Mouse (Mus musculus) CH12.LX (cell line): ENCODE results near the gene Pi16.

ENCODE experiments used
- CTCF ChIP-seq, 2 experiments: IDR thresholded peaks in 1 of 2; conservative IDR thresholded peaks in 1 of 2; 2 replicates each; pipeline ENCODE4 v1.5.1; 2011 to 2012; ENCODE audit warnings: low read depth in 2 of 2, low read length in 2 of 2, improper control_type of control experiment in 1 of 2, inconsistent platforms in 1 of 2, mild to moderate bottlenecking in 1 of 2, moderate library complexity in 1 of 2
- E2F4 ChIP-seq: IDR thresholded peaks from 2 replicates; pipeline ENCODE4 v1.6.1; 2011; ENCODE audit warnings: low read depth, low read length, improper control_type of control experiment; ENCODE audit not compliant: insufficient replicate concordance
- EP300 ChIP-seq: IDR thresholded peaks from 2 replicates; pipeline ENCODE4 v1.6.1; 2011; ENCODE audit warnings: low read length, improper control_type of control experiment
- JUND ChIP-seq: conservative IDR thresholded peaks from 2 replicates; pipeline ENCODE4 v1.6.1; 2011; ENCODE audit warnings: low read depth, low read length, improper control_type of control experiment
- KAT2A ChIP-seq: IDR thresholded peaks from 2 replicates; pipeline ENCODE4 v1.6.1; 2012; ENCODE audit warnings: low read length, improper control_type of control experiment, inconsistent platforms; ENCODE audit not compliant: insufficient replicate concordance
- MAX ChIP-seq: IDR thresholded peaks from 2 replicates; pipeline ENCODE4 v1.6.1; 2011; ENCODE audit warnings: low read length, improper control_type of control experiment
- POLR2A ChIP-seq: IDR thresholded peaks from 2 replicates; pipeline ENCODE4 v1.6.1; 2011; ENCODE audit warnings: low read depth, mild to moderate bottlenecking, improper control_type of control experiment, low read length
- RCOR1 ChIP-seq: conservative IDR thresholded peaks from 2 replicates; pipeline ENCODE4 v1.6.1; 2012; ENCODE audit warnings: low read depth, mild to moderate bottlenecking, inconsistent platforms, low read length, improper control_type of control experiment
- SIN3A ChIP-seq: IDR thresholded peaks from 2 replicates; pipeline ENCODE4 v1.6.1; 2012; ENCODE audit warnings: low read length, improper control_type of control experiment, inconsistent platforms
- TBP ChIP-seq: conservative IDR thresholded peaks from 2 replicates; pipeline ENCODE4 v1.6.1; 2011; ENCODE audit warnings: low read depth, low read length, improper control_type of control experiment
- USF2 ChIP-seq: conservative IDR thresholded peaks from 2 replicates; pipeline ENCODE4 v1.6.1; 2011; ENCODE audit warnings: low read depth, low read length, improper control_type of control experiment
- ZKSCAN1 ChIP-seq: IDR thresholded peaks from 2 replicates; pipeline ENCODE4 v1.6.1; 2012; ENCODE audit warnings: low read depth, inconsistent platforms, low read length, improper control_type of control experiment, borderline replicate concordance
- ZNF384 ChIP-seq: IDR thresholded peaks from 2 replicates; pipeline ENCODE4 v1.6.1; 2012; ENCODE audit warnings: low read depth, low read length, improper control_type of control experiment, inconsistent platforms

- TF ChIP-seq CTCF (conservative IDR thresholded peaks at IDR 0.05 in 1 of 2, IDR thresholded peaks at IDR 0.05 in 1 of 2; ENCODE audit: low read depth in 2 of 2, low read length in 2 of 2): no peak
- no peak for TF ChIP-seq USF2
- no peak for TF ChIP-seq ZNF384
- no peak for TF ChIP-seq KAT2A
- no peak for TF ChIP-seq ZKSCAN1
- TF ChIP-seq POLR2A: no peak
- no peak for TF ChIP-seq TBP
- no peak for TF ChIP-seq SIN3A
- TF ChIP-seq MAX: no peak
- TF ChIP-seq JUND: no peak
- no peak for TF ChIP-seq E2F4
- TF ChIP-seq RCOR1: no peak
- TF ChIP-seq EP300: no peak
Measured at GRCm38 (mm10) chr17:29339170-29339768, 21.8 kb downstream of the Pi16 start.
